Mouse (Mus musculus): ENCODE results near the gene Lonp1. TPM values are rescaled to one million over a fixed set of nuclear protein-coding genes. Genes with fewer than 3 reads are reported as not detected.

Lonp1 gene
- total RNA-seq, 1 experiment from 2014 or later, result 69.9 TPM

Other genes starting within 250 kb of the Lonp1 start
- gene Ptprs, start 150.4 kb downstream of the Lonp1 start, total RNA-seq (2017), result 65.2 and 105 TPM in 2 replicates
- not detected in 2 replicates for gene Znrf4, start 114.5 kb downstream of the Lonp1 start, total RNA-seq (2017)
- gene Gm20219, start 72.5 kb downstream of the Lonp1 start, total RNA-seq (2017), result not detected in 2 replicates
- gene Safb2, start 42.3 kb downstream of the Lonp1 start, total RNA-seq (2017), result 94.8 and 99.4 TPM in 2 replicates
- 75.0 and 81.6 TPM in 2 replicates for gene Safb, start 42.1 kb downstream of the Lonp1 start, total RNA-seq (2017)
- gene 2410015M20Rik, start 17.1 kb downstream of the Lonp1 start, total RNA-seq (2017), result 61.3 and 113 TPM in 2 replicates
- gene Rpl36, start 13.5 kb downstream of the Lonp1 start, total RNA-seq (2017), result 2,418 and 2,940 TPM in 2 replicates
- not detected in 2 replicates for gene Catsperd, start 1.3 kb upstream of the Lonp1 start, total RNA-seq (2017)
- gene Ranbp3, start 46.4 kb upstream of the Lonp1 start, total RNA-seq (2017), result 56.2 and 56.7 TPM in 2 replicates
- 63.1 and 84.2 TPM in 2 replicates for gene Ndufa11, start 90.9 kb upstream of the Lonp1 start, total RNA-seq (2017)
- gene Vmac, start 91.1 kb upstream of the Lonp1 start, total RNA-seq (2017), result 6.1 and 11.1 TPM in 2 replicates
- not detected in 2 replicates for gene Nrtn, start 130.6 kb upstream of the Lonp1 start, total RNA-seq (2017)
- gene Dus3l, start 137.9 kb upstream of the Lonp1 start, total RNA-seq (2017), result 16.8 and 17.5 TPM in 2 replicates
- 0.15 TPM in 1 of 2 replicates, not detected in the other for gene Prr22, start 143.4 kb upstream of the Lonp1 start, total RNA-seq (2017)
- gene Rfx2, start 204.1 kb upstream of the Lonp1 start, total RNA-seq (2017), result 7.6 and 7.7 TPM in 2 replicates
- not detected in 2 replicates for gene Acsbg2, start 247.6 kb upstream of the Lonp1 start, total RNA-seq (2017)
- 0.05 TPM in 1 of 2 replicates, not detected in the other for gene 1700061G19Rik, start 248.6 kb upstream of the Lonp1 start, total RNA-seq (2017)

Data from common myeloid progenitor, adult 5-6 weeks (primary cell).